Mouse (Mus musculus) kidney, embryonic 16.5 days (tissue): ENCODE data around the gene B4galt7. TPM values are rescaled to one million over a fixed set of nuclear protein-coding genes. Genes with fewer than 3 reads are reported as not detected.
A peak's percentile ranks its signal among the peaks of the same experiment; 100 is the strongest.
"Not testable (repeated sequence)": the region's sequence is repeated elsewhere in the genome, so short reads cannot be mapped to it uniquely, and the experiment has no call there.

Experiments used
- ATAC-seq: fragments of 200-750 bp; cut with Nextera tagmentation; 2 replicates; pipeline ENCODE4 v1.8.0; 2017; ENCODE audit warnings: moderate TSS enrichment; ENCODE audit not compliant: low FRiP score, low TSS enrichment
- H3K27ac ChIP-seq: fragments of 300-500 bp; sonication (generic); 2 replicates; pipeline ENCODE4 v1.5.1; 2014; ENCODE audit warnings: low read length
- H3K27me3 ChIP-seq: fragments of 300-500 bp; sonication (generic); 2 replicates; pipeline ENCODE4 v1.6.1; 2014; ENCODE audit warnings: low read length, control low read depth, mixed read lengths; ENCODE audit not compliant: insufficient read depth
- H3K36me3 ChIP-seq: fragments of 300-500 bp; sonication (generic); 2 replicates; pipeline ENCODE4 v1.6.1; 2014; ENCODE audit warnings: low read length, control low read depth, mixed read lengths; ENCODE audit not compliant: insufficient read depth
- H3K4me1 ChIP-seq: fragments of 300-500 bp; sonication (generic); 2 replicates; pipeline ENCODE4 v1.6.1; 2014; ENCODE audit warnings: low read length, control low read depth, mixed read lengths; ENCODE audit not compliant: insufficient read depth
- H3K4me2 ChIP-seq: fragments of 300-500 bp; sonication (generic); replicated peaks from 2 replicates; pipeline ENCODE4 v1.6.1; 2014; ENCODE audit warnings: low read depth, low read length
- H3K4me3 ChIP-seq: fragments of 300-500 bp; sonication (generic); 2 replicates; pipeline ENCODE4 v1.5.1; 2014; ENCODE audit warnings: mild to moderate bottlenecking, low read length
- H3K9ac ChIP-seq: fragments of 300-500 bp; sonication (generic); replicated peaks from 2 replicates; pipeline ENCODE4 v1.6.1; 2014; ENCODE audit warnings: low read length
- H3K9me3 ChIP-seq: fragments of 300-500 bp; sonication (generic); 2 replicates; pipeline ENCODE4 v1.6.1; 2016; ENCODE audit warnings: low read length, control low read depth
- WGBS: fragments of 180-500 bp; shearing (Covaris S2); extraction: QIAGEN DNeasy Blood & Tissue Kit; methylation state at CpG from one replicate; pipeline ENCODE4 v1.1.7; 2014; 5-methylcytosine and 5-hydroxymethylcytosine counted together
- polyA plus RNA-seq: library from polyadenylated mRNA; unstranded; fragments of >200 nt; fragmentation: Nextera tagmentation; extraction: Ambion mirVana; gene quantifications from 2 replicates; pipeline ENCODE4 v1.2.1, GENCODE M21; 2015

Gene B4galt7
- polyA plus RNA-seq, 1 experiment from 2014 or later = 20.0 TPM

GRCm38 (mm10) chr13:55619328-55619727 lies 19.6 kb downstream of the B4galt7 start:
- Histone ChIP-seq H3K27me3 (no peaks in the 10 kb centered on the region), H3K4me3 (no peak overlapping the region), H3K4me1 (peaks cover 12% of the 10 kb centered on the region), H3K9me3 (no peaks in the 10 kb centered on the region), H3K9ac (no peak overlapping the region), H3K4me2 (no peak overlapping the region), H3K27ac (no peak overlapping the region), H3K36me3 (no peaks in the 10 kb centered on the region)
- ATAC-seq = no peak
- WGBS = 93% methylated on average over 4 of the region's 4 CpGs

- Histone ChIP-seq H3K27me3 (no peaks in the 10 kb centered on the region), H3K9ac (no peak overlapping the region), H3K9me3 (no peaks in the 10 kb centered on the region), H3K36me3 (peaks cover 1% of the 10 kb centered on the region; the same call in 1 of the 2 replicates), H3K4me2 (no peak overlapping the region), H3K4me3 (no peak overlapping the region), H3K27ac (no peak overlapping the region), H3K4me1 (peaks cover 14% of the 10 kb centered on the region)
- WGBS = 82% methylated on average over 2 of the region's 2 CpGs
- ATAC-seq = no peak
Observed at GRCm38 (mm10) chr13:55620275-55620674, 20.6 kb downstream of the B4galt7 start.

- Histone ChIP-seq H3K4me1 (peaks cover 14% of the 10 kb centered on the region), H3K9ac (peak overlapping the region; percentile 92), H3K4me2 (peak overlapping the region; percentile 64), H3K4me3 (peak overlapping the region; percentile 95), H3K27ac (peak overlapping the region; percentile 94), H3K36me3 (peaks cover 13% of the 10 kb centered on the region; the same call in 1 of the 2 replicates)
- 22% methylated on average over 20 of the region's 20 CpGs for WGBS
- ATAC-seq = peak; percentile 43
- not testable (repeated sequence) for H3K9me3 ChIP-seq, H3K27me3 ChIP-seq
Observed at GRCm38 (mm10) chr13:55622156-55622648, 22.5 kb downstream of the B4galt7 start.

GRCm38 (mm10) chr13:55622649-55623541 lies 23.2 kb downstream of the B4galt7 start, which contains the start of gene Caml:
Caml (plus strand) TSS chr13:55623005.
- Histone ChIP-seq H3K27me3 (no peaks in the 10 kb centered on the region), H3K9ac (peak within 1 kb of the TSS; percentile 92), H3K4me3 (peak within 1 kb of the TSS; percentile 95), H3K9me3 (no peaks in the 10 kb centered on the region), H3K27ac (peak within 1 kb of the TSS; percentile 94), H3K4me1 (peaks cover 14% of the 10 kb centered on the region), H3K4me2 (peak within 1 kb of the TSS; percentile 64), H3K36me3 (peaks cover 17% of the 10 kb centered on the region; the same call in 1 of the 2 replicates)
- peak; percentile 99 for ATAC-seq
- under 1% methylated on average over 59 of the region's 59 CpGs for WGBS

GRCm38 (mm10) chr13:55634639-55635127 lies 35.0 kb downstream of the B4galt7 start, which contains the start of gene Ddx46:
Ddx46 (plus strand) TSS chr13:55635027.
- H3K27ac ChIP-seq = peak within 1 kb of the TSS; percentile 58; the same call in 1 of the 2 replicates
- peaks cover 34% of the 10 kb centered on the region for H3K36me3 ChIP-seq
- peak within 1 kb of the TSS; percentile 97 for H3K9ac ChIP-seq
- ATAC-seq = peak; percentile 93
- H3K4me2 ChIP-seq = peak within 1 kb of the TSS; percentile 80
- no peaks in the 10 kb centered on the region for H3K9me3 ChIP-seq
- no peaks in the 10 kb centered on the region for H3K27me3 ChIP-seq
- 6% methylated on average over 30 of the region's 30 CpGs for WGBS
- H3K4me1 ChIP-seq = peaks cover 16% of the 10 kb centered on the region
- peak within 1 kb of the TSS; percentile 100 for H3K4me3 ChIP-seq

GRCm38 (mm10) chr13:55635146-55635571 lies 35.5 kb downstream of the B4galt7 start:
- WGBS = under 1% methylated on average over 38 of the region's 40 CpGs
- H3K27me3 ChIP-seq = no peaks in the 10 kb centered on the region
- H3K4me1 ChIP-seq = peaks cover 16% of the 10 kb centered on the region
- H3K36me3 ChIP-seq = peaks cover 33% of the 10 kb centered on the region
- H3K4me2 ChIP-seq = peak overlapping the region; percentile 80
- H3K9me3 ChIP-seq = no peaks in the 10 kb centered on the region
- H3K27ac ChIP-seq = peak overlapping the region; percentile 58; the same call in 1 of the 2 replicates
- peak overlapping the region; percentile 100 for H3K4me3 ChIP-seq
- ATAC-seq = peak; percentile 52
- peak overlapping the region; percentile 97 for H3K9ac ChIP-seq

GRCm38 (mm10) chr13:55636185-55636983 lies 36.7 kb downstream of the B4galt7 start:
- Histone ChIP-seq H3K9ac (no peak overlapping the region), H3K4me2 (no peak overlapping the region), H3K27ac (no peak overlapping the region), H3K4me1 (peaks cover 16% of the 10 kb centered on the region), H3K36me3 (peaks cover 33% of the 10 kb centered on the region), H3K4me3 (peak overlapping the region; percentile 100; the same call in 1 of the 2 replicates), H3K9me3 (no peaks in the 10 kb centered on the region), H3K27me3 (no peaks in the 10 kb centered on the region)
- no peak for ATAC-seq
- 90% methylated on average over 14 of the region's 14 CpGs for WGBS

- not testable (repeated sequence) for ATAC-seq, H3K9ac ChIP-seq, H3K27me3 ChIP-seq, H3K27ac ChIP-seq, H3K4me3 ChIP-seq, H3K4me2 ChIP-seq, H3K9me3 ChIP-seq
- Histone ChIP-seq H3K36me3 (peaks cover 32% of the 10 kb centered on the region), H3K4me1 (peaks cover 11% of the 10 kb centered on the region)
- WGBS = 49% methylated on average over 8 of the region's 8 CpGs
Observed at GRCm38 (mm10) chr13:55640480-55640879, 40.8 kb downstream of the B4galt7 start.

GRCm38 (mm10) chr13:55644525-55644924 lies 44.8 kb downstream of the B4galt7 start:
- Histone ChIP-seq H3K9me3 (no peaks in the 10 kb centered on the region), H3K27me3 (no peaks in the 10 kb centered on the region), H3K27ac (no peak overlapping the region), H3K4me2 (no peak overlapping the region), H3K36me3 (peaks cover 56% of the 10 kb centered on the region), H3K4me3 (no peak overlapping the region), H3K4me1 (no peaks in the 10 kb centered on the region), H3K9ac (no peak overlapping the region)
- no peak for ATAC-seq
- 88% methylated on average over 2 of the region's 2 CpGs for WGBS
